Mouse (Mus musculus): ENCODE measurements around the gene Tmcc2. TPM values are rescaled to one million over a fixed set of nuclear protein-coding genes. Genes with fewer than 3 reads are reported as not detected.

The Tmcc2 gene
- polyA plus RNA-seq, 1 experiment from 2014 or later, result 42.4 TPM

- Histone ChIP-seq H3K4me2 (replicated peaks) (no peak overlapping the region), H3K27ac (no peak overlapping the region), H3K27me3 (replicated peaks) (no peaks in the 10 kb centered on the region), H3K9ac (no peak overlapping the region), H3K36me3 (peaks cover 35% of the 10 kb centered on the region), H3K9me3 (no peaks in the 10 kb centered on the region), H3K4me1 (peaks cover 61% of the 10 kb centered on the region), H3K4me3 (no peak overlapping the region)
- 43% methylated on average over 4 of the region's 4 CpGs for WGBS
- ATAC-seq (ENCODE audit: low FRiP score, low read depth), result 0 out of 2 replicates have a peak, but pooled peaks have one; percentile 2
These were observed 15.8 kb downstream of the Tmcc2 start for GRCm38 (mm10) chr1:132375256-132375655.

GRCm38 (mm10) chr1:132374873-132375244, 16.2 kb downstream of the Tmcc2 start:
- H3K27me3 ChIP-seq (replicated peaks), result no peaks in the 10 kb centered on the region
- 67% methylated on average over 3 of the region's 3 CpGs for WGBS
- peaks cover 32% of the 10 kb centered on the region for H3K36me3 ChIP-seq
- ATAC-seq (ENCODE audit: low FRiP score, low read depth), result no peak
- H3K4me3 ChIP-seq, result no peak overlapping the region
- no peak overlapping the region for H3K4me2 ChIP-seq (replicated peaks)
- H3K4me1 ChIP-seq, result peaks cover 61% of the 10 kb centered on the region
- H3K9me3 ChIP-seq, result no peaks in the 10 kb centered on the region
- H3K9ac ChIP-seq, result no peak overlapping the region
- no peak overlapping the region; the same call in 1 of the 2 replicates for H3K27ac ChIP-seq

- Histone ChIP-seq H3K27me3 (replicated peaks) (no peaks in the 10 kb centered on the region), H3K36me3 (peaks cover 26% of the 10 kb centered on the region), H3K4me2 (replicated peaks) (0 out of 2 replicates have a peak overlapping the region, but pooled peaks have one; percentile 10), H3K27ac (no peak overlapping the region; the same call in 1 of the 2 replicates), H3K4me1 (peaks cover 61% of the 10 kb centered on the region), H3K4me3 (no peak overlapping the region), H3K9ac (no peak overlapping the region), H3K9me3 (no peaks in the 10 kb centered on the region)
- 33% methylated on average over 5 of the region's 5 CpGs for whole genome bisulfite sequencing
- peak; percentile 23; the same call in 1 of the 2 replicates for ATAC-seq (ENCODE audit: low FRiP score, low read depth)
These were observed 16.8 kb downstream of the Tmcc2 start for GRCm38 (mm10) chr1:132374140-132374872.

GRCm38 (mm10) chr1:132372896-132373534, 18.1 kb downstream of the Tmcc2 start:
- 93% methylated on average over 6 of the region's 6 CpGs for WGBS
- no peak overlapping the region for H3K9ac ChIP-seq
- H3K9me3 ChIP-seq, result no peaks in the 10 kb centered on the region
- H3K4me1 ChIP-seq, result peaks cover 61% of the 10 kb centered on the region
- ATAC-seq (ENCODE audit: low FRiP score, low read depth), result no peak
- no peak overlapping the region for H3K27ac ChIP-seq
- H3K4me3 ChIP-seq, result no peak overlapping the region
- no peaks in the 10 kb centered on the region for H3K27me3 ChIP-seq (replicated peaks)
- H3K36me3 ChIP-seq, result peaks cover 15% of the 10 kb centered on the region; the same call in 1 of the 2 replicates
- no peak overlapping the region for H3K4me2 ChIP-seq (replicated peaks)

- Histone ChIP-seq H3K27ac (no peak overlapping the region), H3K27me3 (replicated peaks) (no peaks in the 10 kb centered on the region), H3K9me3 (no peaks in the 10 kb centered on the region), H3K4me1 (peaks cover 61% of the 10 kb centered on the region), H3K36me3 (peaks cover 10% of the 10 kb centered on the region; the same call in 1 of the 2 replicates), H3K4me2 (replicated peaks) (no peak overlapping the region), H3K9ac (no peak overlapping the region), H3K4me3 (no peak overlapping the region)
- no peak for ATAC-seq (ENCODE audit: low FRiP score, low read depth)
- WGBS, result 73% methylated on average over 5 of the region's 5 CpGs
These were observed 18.7 kb downstream of the Tmcc2 start for GRCm38 (mm10) chr1:132372354-132372753.

GRCm38 (mm10) chr1:132371298-132372081, 19.6 kb downstream of the Tmcc2 start:
- 0 out of 2 replicates have a peak overlapping the region, but pooled peaks have one; percentile 43 for H3K27ac ChIP-seq
- no peak for ATAC-seq (ENCODE audit: low FRiP score, low read depth)
- H3K36me3 ChIP-seq, result peaks cover 10% of the 10 kb centered on the region; the same call in 1 of the 2 replicates
- H3K9me3 ChIP-seq, result no peaks in the 10 kb centered on the region
- peaks cover 61% of the 10 kb centered on the region for H3K4me1 ChIP-seq
- H3K4me2 ChIP-seq (replicated peaks), result no peak overlapping the region
- WGBS, result 55% methylated on average over 8 of the region's 8 CpGs
- H3K27me3 ChIP-seq (replicated peaks), result no peaks in the 10 kb centered on the region
- no peak overlapping the region for H3K4me3 ChIP-seq
- H3K9ac ChIP-seq, result no peak overlapping the region

GRCm38 (mm10) chr1:132370681-132371173, 20.4 kb downstream of the Tmcc2 start:
- Histone ChIP-seq H3K27ac (no peak overlapping the region), H3K4me3 (no peak overlapping the region), H3K27me3 (replicated peaks) (no peaks in the 10 kb centered on the region), H3K4me1 (peaks cover 63% of the 10 kb centered on the region), H3K9ac (no peak overlapping the region), H3K36me3 (peaks cover 10% of the 10 kb centered on the region; the same call in 1 of the 2 replicates), H3K9me3 (no peaks in the 10 kb centered on the region), H3K4me2 (replicated peaks) (no peak overlapping the region)
- WGBS, result 90% methylated on average over 9 of the region's 9 CpGs
- no peak for ATAC-seq (ENCODE audit: low FRiP score, low read depth)

DNA sequence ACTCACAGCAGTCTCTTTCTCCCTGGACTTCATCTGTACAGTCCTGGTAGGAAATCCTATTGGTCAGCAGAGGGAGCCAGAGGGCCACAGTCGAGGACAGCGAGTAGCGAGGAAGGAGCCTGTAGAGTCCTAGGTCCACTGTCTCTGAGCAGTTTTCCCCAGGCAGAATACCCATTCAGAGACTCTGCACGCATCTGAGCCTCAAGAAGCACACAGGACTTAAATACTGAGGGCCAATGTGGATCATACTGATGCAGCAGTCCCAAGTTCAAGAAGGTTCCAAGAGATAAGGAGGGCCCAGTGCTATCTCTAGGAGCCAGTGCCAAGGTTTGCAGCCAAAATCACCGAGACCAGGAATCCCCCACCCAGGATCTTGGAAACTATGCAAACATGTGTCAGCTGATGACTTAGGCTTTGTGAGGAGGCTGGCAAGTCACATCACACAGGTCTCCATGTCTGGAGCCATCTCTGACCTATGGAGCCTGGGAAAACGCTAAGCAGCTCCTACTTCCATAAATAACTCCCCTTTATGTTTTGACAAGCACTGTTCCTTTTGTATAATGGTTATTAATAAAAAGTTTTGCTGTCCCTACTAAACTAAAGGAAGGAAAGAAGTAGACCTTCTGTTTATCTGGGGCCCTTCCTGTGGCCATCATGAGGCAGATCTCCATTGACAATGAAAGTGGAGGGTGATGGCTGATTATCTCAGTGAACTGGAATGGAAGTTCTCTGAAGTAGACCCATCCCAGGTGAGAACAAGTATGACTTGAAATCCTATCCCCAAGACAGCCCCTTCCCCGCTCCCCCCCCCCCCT, 23.2 kb downstream of the Tmcc2 start:
- Histone ChIP-seq H3K27ac (no peak overlapping the region; the same call in 1 of the 2 replicates), H3K4me2 (replicated peaks) (0 out of 2 replicates have a peak overlapping the region, but pooled peaks have one; percentile 9), H3K4me3 (no peak overlapping the region), H3K36me3 (peaks cover 10% of the 10 kb centered on the region; the same call in 1 of the 2 replicates), H3K27me3 (replicated peaks) (no peaks in the 10 kb centered on the region), H3K9ac (no peak overlapping the region), H3K9me3 (no peaks in the 10 kb centered on the region), H3K4me1 (peaks cover 39% of the 10 kb centered on the region)
- peak; percentile 90 for ATAC-seq (ENCODE audit: low FRiP score, low read depth)
- 39% methylated on average over 7 of the region's 7 CpGs for WGBS

- Histone ChIP-seq H3K4me3 (no peak overlapping the region), H3K9ac (peak overlapping the region; percentile 17; the same call in 1 of the 2 replicates), H3K9me3 (no peaks in the 10 kb centered on the region), H3K36me3 (peaks cover 11% of the 10 kb centered on the region; the same call in 1 of the 2 replicates), H3K27me3 (replicated peaks) (no peaks in the 10 kb centered on the region), H3K4me1 (peaks cover 29% of the 10 kb centered on the region), H3K27ac (peak overlapping the region; percentile 20; the same call in 1 of the 2 replicates), H3K4me2 (replicated peaks) (0 out of 2 replicates have a peak overlapping the region, but pooled peaks have one; percentile 9)
- WGBS, result 56% methylated on average over 6 of the region's 6 CpGs
- ATAC-seq (ENCODE audit: low FRiP score, low read depth), result peak; percentile 8; the same call in 1 of the 2 replicates
These were observed 24.1 kb downstream of the Tmcc2 start for GRCm38 (mm10) chr1:132366937-132367336.

DNA sequence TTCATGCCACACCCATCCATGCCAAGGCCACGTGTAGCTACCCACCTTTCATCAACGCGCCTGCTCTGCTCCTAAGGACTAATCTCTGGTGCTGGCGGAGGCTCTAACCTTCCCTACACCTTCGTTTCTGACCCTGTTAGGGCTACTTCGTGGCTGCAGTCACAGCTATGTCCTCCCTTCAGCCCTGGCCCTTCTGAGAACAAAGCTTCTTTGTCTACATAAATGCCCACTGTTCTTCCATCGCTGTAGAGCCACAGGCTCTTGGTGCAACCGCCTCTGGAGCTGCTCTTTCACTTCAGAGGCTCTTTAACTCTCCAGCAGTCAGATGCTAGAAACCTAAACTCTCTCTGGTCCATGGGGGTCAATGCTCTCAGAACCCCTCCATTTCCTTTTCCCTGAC, 24.8 kb downstream of the Tmcc2 start:
- no peak overlapping the region for H3K4me3 ChIP-seq
- H3K27ac ChIP-seq, result no peak overlapping the region
- no peak for ATAC-seq (ENCODE audit: low FRiP score, low read depth)
- peaks cover 16% of the 10 kb centered on the region for H3K36me3 ChIP-seq
- H3K4me2 ChIP-seq (replicated peaks), result no peak overlapping the region
- H3K27me3 ChIP-seq (replicated peaks), result no peaks in the 10 kb centered on the region
- H3K9ac ChIP-seq, result peak overlapping the region; percentile 17; the same call in 1 of the 2 replicates
- peaks cover 22% of the 10 kb centered on the region for H3K4me1 ChIP-seq
- no peaks in the 10 kb centered on the region for H3K9me3 ChIP-seq
- WGBS, result 55% methylated on average over 8 of the region's 8 CpGs

GRCm38 (mm10) chr1:132365645-132366044, 25.4 kb downstream of the Tmcc2 start:
- no peak overlapping the region for H3K9ac ChIP-seq
- WGBS, result 57% methylated on average over 4 of the region's 4 CpGs
- peaks cover 20% of the 10 kb centered on the region for H3K4me1 ChIP-seq
- H3K36me3 ChIP-seq, result peaks cover 18% of the 10 kb centered on the region
- H3K27ac ChIP-seq, result no peak overlapping the region
- no peak overlapping the region for H3K4me2 ChIP-seq (replicated peaks)
- no peak for ATAC-seq (ENCODE audit: low FRiP score, low read depth)
- H3K9me3 ChIP-seq, result no peaks in the 10 kb centered on the region
- no peak overlapping the region for H3K4me3 ChIP-seq
- H3K27me3 ChIP-seq (replicated peaks), result no peaks in the 10 kb centered on the region
